In the genomic region with DNA sequence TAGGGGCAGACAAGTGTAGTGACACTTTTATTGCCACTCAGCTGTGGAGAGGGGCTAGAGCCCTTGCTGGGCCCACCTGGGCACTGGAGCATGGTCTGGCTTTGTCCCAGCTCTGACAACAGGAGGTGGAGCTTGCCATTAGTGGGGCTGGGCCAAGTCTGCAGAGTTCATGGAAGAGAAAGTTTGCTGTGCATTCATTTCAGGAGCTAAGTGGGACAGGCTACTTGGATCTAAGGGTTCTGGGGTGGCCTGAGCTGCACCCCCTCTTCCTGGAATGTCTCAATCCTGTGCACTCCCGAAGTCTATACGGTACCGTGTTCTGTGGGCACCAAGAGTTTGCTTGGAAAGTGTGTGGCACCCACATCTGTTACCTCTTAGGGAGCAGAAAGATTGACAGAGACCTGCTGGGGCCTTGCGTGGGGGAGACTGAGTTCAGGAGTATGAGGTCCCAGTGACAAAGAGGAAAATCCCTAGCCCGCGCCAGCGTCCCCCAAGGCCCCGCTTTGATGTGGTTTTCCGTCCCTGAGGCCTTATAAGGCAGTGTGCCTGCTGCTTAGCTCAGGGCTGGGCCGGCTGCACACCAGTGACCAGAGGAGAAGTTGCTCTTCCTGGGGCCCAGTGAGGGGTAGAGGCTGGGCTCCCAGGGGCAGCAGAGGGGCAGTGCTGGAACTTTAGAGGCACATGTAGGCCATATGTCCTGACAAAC, we compare ENCODE assay signal across 8 mouse cellular contexts. TPM values are rescaled to one million over a fixed set of nuclear protein-coding genes. Genes with fewer than 3 reads are reported as not detected.
DNase-seq lines count a peak whose midpoint lies in the region; ATAC-seq and TF ChIP-seq lines count a peak whose summit lies in the region.

No protein-coding gene starts in this region.

- no peak overlapping the region for H3K9ac ChIP-seq in hindbrain, embryonic 12.5 days
- H3K9ac ChIP-seq in hindbrain, postnatal 0 days (replicated peaks; ENCODE audit: low read length), result no peak overlapping the region
- H3K9ac ChIP-seq in CH12.LX (ENCODE audit: insufficient read depth, low read depth), result no peak overlapping the region
- no peak overlapping the region for H3K9ac ChIP-seq in liver, embryonic 14.5 days (replicated peaks)
- peak overlapping the region; percentile 41 for H3K9ac ChIP-seq in stomach, postnatal 0 days (ENCODE audit: low read length)

- no peaks in the 10 kb centered on the region for H3K79me2 ChIP-seq in CH12.LX (replicated peaks; ENCODE audit: control insufficient read depth, extremely low read depth, insufficient read depth, poor library complexity, severe bottlenecking)

- peak overlapping the region; percentile 49; the same call in 1 of the 2 replicates for H3K27ac ChIP-seq in hindbrain, embryonic 12.5 days
- H3K27ac ChIP-seq in hindbrain, postnatal 0 days, result no peak overlapping the region
- no peak overlapping the region for H3K27ac ChIP-seq in CH12.LX (ENCODE audit: insufficient read depth, low read depth)
- no peak overlapping the region for H3K27ac ChIP-seq in liver, embryonic 14.5 days
- H3K27ac ChIP-seq in stomach, postnatal 0 days (replicated peaks), result peak overlapping the region; percentile 90

- TF ChIP-seq CTCF in hindbrain, postnatal 0 days (IDR thresholded peaks at IDR 0.05; ENCODE audit: low read depth), result no peak
- no peak for TF ChIP-seq CTCF in CH12.LX (conservative IDR thresholded peaks at IDR 0.05 in 1 of 2, IDR thresholded peaks at IDR 0.05 in 1 of 2; ENCODE audit: low read depth in 2 of 2, low read length in 2 of 2)
- no peak for TF ChIP-seq CTCF in liver, embryonic 14.5 days (IDR thresholded peaks at IDR 0.05; ENCODE audit: low read depth)
- TF ChIP-seq CTCF in stomach, postnatal 0 days (IDR thresholded peaks at IDR 0.05; ENCODE audit: low read depth), result no peak

- in situ Hi-C loops in CH12.LX (cut with MboI; ENCODE audit: low pct_ligation_motif_present, low pct_unique_long_range_greater_than_20kb, low sequenced_read_pairs), result no loop called here

- peaks cover 52% of the 10 kb centered on the region for H3K4me1 ChIP-seq in hindbrain, embryonic 12.5 days
- peaks cover 44% of the 10 kb centered on the region for H3K4me1 ChIP-seq in hindbrain, postnatal 0 days (ENCODE audit: insufficient read depth, low read length)
- peaks cover 49 to 89% of the 10 kb centered on the region in 2 experiments for H3K4me1 ChIP-seq in CH12.LX (ENCODE audit: control insufficient read depth in 1 of 2, insufficient read depth in 2 of 2)
- H3K4me1 ChIP-seq in liver, embryonic 14.5 days (replicated peaks; ENCODE audit: control insufficient read depth in 2 of 2, insufficient read depth in 2 of 2, low read length in 1 of 2), result peaks cover 0 to 18% of the 10 kb centered on the region in 2 experiments; a peak in 2 of 4 replicates
- peaks cover 14% of the 10 kb centered on the region for H3K4me1 ChIP-seq in stomach, postnatal 0 days (replicated peaks; ENCODE audit: control insufficient read depth, insufficient read depth)

- no peaks in the 10 kb centered on the region for H3K9me3 ChIP-seq in hindbrain, embryonic 12.5 days (replicated peaks)
- no peaks in the 10 kb centered on the region for H3K9me3 ChIP-seq in hindbrain, postnatal 0 days (ENCODE audit: low read length)
- no peaks in the 10 kb centered on the region for H3K9me3 ChIP-seq in CH12.LX (replicated peaks; ENCODE audit: low read length)
- no peaks in the 10 kb centered on the region for H3K9me3 ChIP-seq in liver, embryonic 14.5 days (ENCODE audit: control insufficient read depth, low read length)
- no peaks in the 10 kb centered on the region for H3K9me3 ChIP-seq in stomach, postnatal 0 days (ENCODE audit: control insufficient read depth, low read length)

- no peak; the same call in 1 of the 2 replicates for TF ChIP-seq POLR2A in CH12.LX (IDR thresholded peaks at IDR 0.05; ENCODE audit: low read depth, low read length)

- no peaks in the 10 kb centered on the region for H3K27me3 ChIP-seq in hindbrain, embryonic 12.5 days
- H3K27me3 ChIP-seq in hindbrain, postnatal 0 days (ENCODE audit: insufficient read depth, low read length), result no peaks in the 10 kb centered on the region
- no peaks in the 10 kb centered on the region for H3K27me3 ChIP-seq in CH12.LX (replicated peaks)
- no peaks in the 10 kb centered on the region for H3K27me3 ChIP-seq in liver, embryonic 14.5 days (ENCODE audit: control insufficient read depth, insufficient read depth, low read length)
- no peaks in the 10 kb centered on the region for H3K27me3 ChIP-seq in stomach, postnatal 0 days (ENCODE audit: control insufficient read depth, insufficient read depth, low read length)

- peaks cover 12% of the 10 kb centered on the region for H3K36me3 ChIP-seq in hindbrain, embryonic 12.5 days
- no peaks in the 10 kb centered on the region for H3K36me3 ChIP-seq in hindbrain, postnatal 0 days (ENCODE audit: insufficient read depth, low read length)
- H3K36me3 ChIP-seq in CH12.LX (replicated peaks in 1 of 2; ENCODE audit: control insufficient read depth in 1 of 2, insufficient read depth in 1 of 2, low read length in 1 of 2), result no peaks in the 10 kb centered on the region
- no peaks in the 10 kb centered on the region for H3K36me3 ChIP-seq in liver, embryonic 14.5 days (replicated peaks; ENCODE audit: control insufficient read depth, insufficient read depth, low read depth)
- H3K36me3 ChIP-seq in stomach, postnatal 0 days (ENCODE audit: control insufficient read depth, insufficient read depth, low read length), result no peaks in the 10 kb centered on the region

- no peak; the same call in 1 of the 2 replicates for TF ChIP-seq RAD21 in CH12.LX (IDR thresholded peaks at IDR 0.05; ENCODE audit: low read depth, low read length)

- 0 out of 2 replicates have a peak, but pooled peaks have one; percentile 58 for TF ChIP-seq EP300 in CH12.LX (IDR thresholded peaks at IDR 0.05; ENCODE audit: low read length)
- no peak for TF ChIP-seq EP300 in liver, embryonic 14.5 days (IDR thresholded peaks at IDR 0.05; ENCODE audit: low read depth)
- TF ChIP-seq EP300 in stomach, postnatal 0 days (optimal IDR thresholded peaks at IDR 0.05), result no peak

- H3K4me3 ChIP-seq in hindbrain, embryonic 12.5 days, result no peak overlapping the region
- no peak overlapping the region for H3K4me3 ChIP-seq in hindbrain, postnatal 0 days (ENCODE audit: low read length)
- no peak overlapping the region for H3K4me3 ChIP-seq in CH12.LX (replicated peaks in 1 of 3; ENCODE audit: low read depth in 2 of 3, low read length in 2 of 3, poor library complexity in 1 of 3)
- H3K4me3 ChIP-seq in liver, embryonic 14.5 days (ENCODE audit: insufficient read depth in 1 of 2, low read depth in 2 of 2, low read length in 2 of 2), result no peak overlapping the region
- no peak overlapping the region for H3K4me3 ChIP-seq in stomach, postnatal 0 days (ENCODE audit: low read depth, low read length)

- 42% methylated on average over 10 of the region's 10 CpGs for WGBS in hindbrain, embryonic 12.5 days
- 52% methylated on average over 10 of the region's 10 CpGs for WGBS in hindbrain, postnatal 0 days
- whole genome bisulfite sequencing in liver, embryonic 14.5 days (ENCODE audit: insufficient replicate concordance), result 20% methylated on average over 10 of the region's 10 CpGs
- 37% methylated on average over 10 of the region's 10 CpGs for WGBS in stomach, postnatal 0 days

- ATAC-seq in hindbrain, embryonic 12.5 days (ENCODE audit: low FRiP score), result no peak
- no peak for ATAC-seq in hindbrain, postnatal 0 days
- peak; percentile 47; the same call in 1 of the 2 replicates for ATAC-seq in liver, embryonic 14.5 days (ENCODE audit: insufficient read depth)
- peak; percentile 45; the same call in 1 of the 2 replicates for ATAC-seq in stomach, postnatal 0 days (ENCODE audit: low FRiP score, low TSS enrichment)

- no peak overlapping the region for H3K4me2 ChIP-seq in hindbrain, embryonic 12.5 days (replicated peaks)
- no peak overlapping the region for H3K4me2 ChIP-seq in hindbrain, postnatal 0 days (ENCODE audit: low read depth, low read length)
- peak overlapping the region; percentile 22 for H3K4me2 ChIP-seq in CH12.LX (ENCODE audit: insufficient read depth, low read depth, poor library complexity, severe bottlenecking)
- no peak overlapping the region for H3K4me2 ChIP-seq in liver, embryonic 14.5 days (ENCODE audit: low read depth)
- no peak overlapping the region for H3K4me2 ChIP-seq in stomach, postnatal 0 days (replicated peaks; ENCODE audit: low read depth)

- dilution Hi-C loops in CH12.LX (cut with MboI; ENCODE audit: extremely low pct_ligation_motif_present, extremely low pct_unique_long_range_greater_than_20kb, low sequenced_read_pairs), result no loop called here

- DNase-seq in hindbrain, postnatal 0 days (ENCODE audit: low spot score), result no peak
- DNase-seq in CH12.LX (ENCODE audit: extremely low read depth), result peak; percentile 76
- DNase-seq in embryo, embryonic 11.5 days (ENCODE audit: low read depth, low spot score), result peak; percentile 32
- DNase-seq in liver, embryonic 14.5 days (ENCODE audit: low read depth in 3 of 3, low spot score in 3 of 3), result peak in 1 of 3 experiments; percentile 9
- DNase-seq in stomach, postnatal 0 days (ENCODE audit: low spot score), result peak; percentile 35
- no peak for DNase-seq in layer of hippocampus, postnatal 25 days (ENCODE audit: extremely low spot score in 1 of 2, low spot score in 1 of 2)
- DNase-seq in left cerebral cortex, adult 9 months (ENCODE audit: low spot score in 2 of 2), result no peak

TF ChIP-seq in CH12.LX, 34 proteins besides CTCF, POLR2A, EP300 and RAD21 (continues in another document):
- TF ChIP-seq MAFK (IDR thresholded peaks at IDR 0.05; ENCODE audit: insufficient replicate concordance, low read length) (no peak), BHLHE40 (IDR thresholded peaks at IDR 0.05; ENCODE audit: low read depth, low read length) (peak; percentile 52; the same call in 1 of the 2 replicates), CHD2 (IDR thresholded peaks at IDR 0.05; ENCODE audit: low read length) (0 out of 2 replicates have a peak, but pooled peaks have one; percentile 18), ZNF384 (IDR thresholded peaks at IDR 0.05; ENCODE audit: low read depth, low read length) (no peak), ZMIZ1 (IDR thresholded peaks at IDR 0.05; ENCODE audit: low read depth, low read length) (no peak), GABPA (IDR thresholded peaks at IDR 0.05; ENCODE audit: insufficient replicate concordance, low read depth, low read length) (no peak), KAT2A (IDR thresholded peaks at IDR 0.05; ENCODE audit: insufficient replicate concordance, low read length) (0 out of 2 replicates have a peak, but pooled peaks have one; percentile 30)

RNA-seq across cellular contexts. Expression of a gene that starts 49.3 kb away (rescaled TPM):
- 106 and 111 TPM in 2 replicates for polyA plus RNA-seq in hindbrain, embryonic 12.5 days (2016; fragmentation: Nextera tagmentation; extraction: Ambion mirVana)
- total RNA-seq in hindbrain, postnatal 0 days (2014; rRNA removed), result 53.9 and 74.5 TPM in 2 replicates
- 51.1 and 52.2 TPM in 2 replicates for polyA plus RNA-seq in hindbrain, postnatal 0 days (2015; fragmentation: Nextera tagmentation; extraction: Ambion mirVana)
- 0.13 and 0.30 TPM in 2 replicates for total RNA-seq in CH12.LX (2012; rRNA removed)
- 0.24 and 0.28 TPM in 2 replicates for total RNA-seq in CH12.LX (2014; rRNA removed)
- polyA plus RNA-seq in CH12.LX (2012; ENCODE audit: insufficient read length, low read depth), result 0.56 and 0.67 TPM in 2 replicates
- polyA plus RNA-seq in liver, embryonic 14.5 days (2012; rRNA removed), result 0.97 and 1.1 TPM in 2 replicates
- 0.96 and 1.1 TPM in 2 replicates for polyA plus RNA-seq in liver, embryonic 14.5 days (2014; fragmentation: Nextera tagmentation; extraction: Ambion mirVana)
- 57.4 and 58.8 TPM in 2 replicates for polyA plus RNA-seq in stomach, postnatal 0 days (2015; fragmentation: Nextera tagmentation; extraction: Ambion mirVana)
- total RNA-seq in layer of hippocampus, postnatal 25 days (2021), result 10 to 100 TPM; 10.8 to 15.0 TPM

Comparison
In these comparisons a context has a peak if more than half of its experiments do, and no peak if none do; other contexts are left out.
1. H3K27ac ChIP-seq: peak in hindbrain, embryonic 12.5 days (single experiment) and stomach, postnatal 0 days (single experiment); none in hindbrain, postnatal 0 days (single experiment), CH12.LX (single experiment) and liver, embryonic 14.5 days (single experiment).
2. ATAC-seq: peak in liver, embryonic 14.5 days (single experiment) and stomach, postnatal 0 days (single experiment); none in hindbrain, embryonic 12.5 days (single experiment) and hindbrain, postnatal 0 days (single experiment).
3. DNase-seq: peak in CH12.LX (single experiment), embryo, embryonic 11.5 days (single experiment) and stomach, postnatal 0 days (single experiment); none in hindbrain, postnatal 0 days (single experiment), layer of hippocampus, postnatal 25 days (0 of 2) and left cerebral cortex, adult 9 months (0 of 2).
4. RNA of a gene that starts 49.3 kb away (polyA plus RNA-seq): 106 to 111 TPM in hindbrain, embryonic 12.5 days, 57.4 to 58.8 TPM in stomach, postnatal 0 days and 51.1 to 52.2 TPM in hindbrain, postnatal 0 days; 0.96 to 1.1 TPM in liver, embryonic 14.5 days and 0.56 to 0.67 TPM in CH12.LX; every median in the first group is over 10 times any median in the second.